Mouse (Mus musculus) myocyte (in vitro differentiated cells): Measurements from ENCODE around the gene Exosc1.

Source experiments
- CEBPB ChIP-seq: IDR thresholded peaks from 2 replicates; pipeline ENCODE4 v1.6.1; 2011; ENCODE audit warnings: mild to moderate bottlenecking, moderate library complexity; ENCODE audit not compliant: poor library complexity, insufficient read depth, severe bottlenecking
- E2F4 ChIP-seq: IDR thresholded peaks from one replicate; pipeline ENCODE4 v1.6.1; 2011; ENCODE audit warnings: mild to moderate bottlenecking, control low read depth, moderate library complexity; ENCODE audit not compliant: insufficient read depth
- MAX ChIP-seq: IDR thresholded peaks from one replicate; pipeline ENCODE4 v1.6.1; 2011; ENCODE audit warnings: low read depth, mild to moderate bottlenecking, control low read depth
- MYOD1 ChIP-seq, 3 experiments: IDR thresholded peaks; one replicate each; pipeline ENCODE4 v1.6.1; 2011; ENCODE audit warnings: control low read depth in 2 of 3, low read depth in 2 of 3, mild to moderate bottlenecking in 2 of 3, moderate library complexity in 1 of 3; ENCODE audit not compliant: insufficient read length in 2 of 3, control insufficient read depth in 1 of 3
- MYOG ChIP-seq, 3 experiments: IDR thresholded peaks; one replicate each; pipeline ENCODE4 v1.6.1; 2011; ENCODE audit warnings: control low read depth in 2 of 3, low read depth in 2 of 3, mild to moderate bottlenecking in 2 of 3; ENCODE audit not compliant: insufficient read length in 2 of 3, control insufficient read depth in 1 of 3, insufficient read depth in 1 of 3
- POLR2A ChIP-seq: IDR thresholded peaks from one replicate; pipeline ENCODE4 v1.6.1; 2011; ENCODE audit warnings: low read depth, mild to moderate bottlenecking, control low read depth, moderate library complexity; ENCODE audit not compliant: insufficient read length
- POLR2AphosphoS2 ChIP-seq: IDR thresholded peaks from one replicate; pipeline ENCODE4 v1.6.1; 2011; ENCODE audit warnings: low read depth, control low read depth; ENCODE audit not compliant: insufficient read length
- REST ChIP-seq: IDR thresholded peaks from one replicate; pipeline ENCODE4 v1.6.1; 2011; ENCODE audit warnings: mild to moderate bottlenecking, control low read depth, moderate library complexity; ENCODE audit not compliant: insufficient read depth, insufficient read length
- SRF ChIP-seq: IDR thresholded peaks from one replicate; pipeline ENCODE4 v1.6.1; 2011; ENCODE audit warnings: low read depth; ENCODE audit not compliant: control insufficient read depth, insufficient read length
- TCF12 ChIP-seq: IDR thresholded peaks from one replicate; pipeline ENCODE4 v1.6.1; 2011; ENCODE audit warnings: mild to moderate bottlenecking, control low read depth; ENCODE audit not compliant: poor library complexity, insufficient read depth, severe bottlenecking
- TCF3 ChIP-seq: IDR thresholded peaks from one replicate; pipeline ENCODE4 v1.6.1; 2011; ENCODE audit warnings: low read depth, control low read depth; ENCODE audit not compliant: insufficient read length
- USF1 ChIP-seq: IDR thresholded peaks from one replicate; pipeline ENCODE4 v1.6.1; 2011; ENCODE audit warnings: low read depth, mild to moderate bottlenecking, control low read depth, moderate library complexity

- TF ChIP-seq POLR2A (peak; percentile 38), SRF (no peak), USF1 (no peak), TCF12 (no peak), MYOG (IDR thresholded peaks at IDR 0.05; ENCODE audit: control insufficient read depth in 1 of 3, insufficient read depth in 1 of 3, insufficient read length in 2 of 3, low read depth in 2 of 3) (no peak), MAX (no peak), CEBPB (no peak), POLR2AphosphoS2 (no peak), REST (no peak), E2F4 (no peak), TCF3 (no peak), MYOD1 (IDR thresholded peaks at IDR 0.05; ENCODE audit: control insufficient read depth in 1 of 3, insufficient read length in 2 of 3, low read depth in 2 of 3) (no peak)
Measured at GRCm38 (mm10) chr19:41912121-41913080, 20.8 kb downstream of the Exosc1 start.
